Mouse (Mus musculus) megakaryocyte, embryonic 14.5 days (primary cell): ENCODE data around the gene Ehmt1.

ENCODE experiments used
- FLI1 ChIP-seq: IDR thresholded peaks from 2 replicates; pipeline ENCODE4 v1.6.1; 2012; ENCODE audit warnings: low read length, inconsistent platforms, mixed read lengths
- GATA1 ChIP-seq: IDR thresholded peaks from 3 replicates; pipeline ENCODE4 v1.6.1; 2012; ENCODE audit warnings: mixed read lengths, low read length, inconsistent platforms, borderline replicate concordance

DNA sequence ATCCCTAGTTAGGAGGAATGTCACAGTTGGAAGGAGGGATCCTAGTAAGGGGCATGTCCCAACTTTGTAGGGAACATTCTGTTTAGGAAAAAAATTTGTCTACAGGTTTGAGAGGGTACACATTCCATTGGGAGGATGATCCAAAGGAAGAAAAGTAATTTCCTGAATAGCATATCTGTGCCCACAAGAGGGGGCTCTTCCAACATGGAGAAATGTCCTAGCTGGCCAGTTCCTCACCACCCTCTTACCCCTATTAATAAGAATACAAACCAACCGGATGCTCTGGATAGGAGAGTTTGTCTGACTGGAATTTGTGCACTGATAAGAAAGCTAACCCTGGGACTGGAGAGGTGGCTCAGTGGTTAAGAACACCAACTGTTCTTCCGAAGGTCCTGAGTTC is 4.1 kb upstream of the Ehmt1 start:
- TF ChIP-seq GATA1 = no peak
- TF ChIP-seq FLI1 = no peak
